Mouse (Mus musculus) ES-E14 (cell line): ENCODE data around the gene Gm21976. TPM values are rescaled to one million over a fixed set of nuclear protein-coding genes. Genes with fewer than 3 reads are reported as not detected.

ENCODE experiments used
- DNase-seq: peaks from one replicate; pipeline ENCODE4 v3.0.0-alpha.2; 2013; ENCODE audit warnings: low read depth, low spot score
- H3K27ac ChIP-seq: 2 replicates; pipeline ENCODE4 v1.5.1; 2012; ENCODE audit warnings: low read depth, mild to moderate bottlenecking, low read length, moderate library complexity, mixed read lengths; ENCODE audit not compliant: poor library complexity, insufficient read depth, severe bottlenecking
- H3K36me3 ChIP-seq: 2 replicates; pipeline ENCODE4 v1.6.1; 2012; ENCODE audit warnings: mild to moderate bottlenecking, low read length, moderate library complexity, mixed read lengths; ENCODE audit not compliant: control insufficient read depth, poor library complexity, insufficient read depth, severe bottlenecking
- H3K4me1 ChIP-seq, 2 experiments: fragments of 150-350 bp in 1 of 2; sonication (generic) in 1 of 2; 2 replicates each; pipeline ENCODE4 v1.6.1; 2012; ENCODE audit warnings: low read length in 2 of 2, mild to moderate bottlenecking in 1 of 2, mixed read lengths in 1 of 2; ENCODE audit not compliant: control insufficient read depth in 2 of 2, insufficient read depth in 2 of 2, poor library complexity in 1 of 2
- H3K4me3 ChIP-seq, 2 experiments: fragments of 150-350 bp in 1 of 2; sonication (generic) in 1 of 2; 2 replicates each; pipeline ENCODE4 v1.5.1; 2012; ENCODE audit warnings: low read length in 2 of 2, low read depth in 1 of 2, mild to moderate bottlenecking in 1 of 2, mixed read lengths in 1 of 2; ENCODE audit not compliant: insufficient read depth in 1 of 2, poor library complexity in 1 of 2, severe bottlenecking in 1 of 2
- H3K9ac ChIP-seq: 2 replicates; pipeline ENCODE4 v1.6.1; 2012; ENCODE audit warnings: low read depth, mild to moderate bottlenecking, low read length, mixed read lengths; ENCODE audit not compliant: poor library complexity, insufficient read depth, severe bottlenecking
- H3K9me3 ChIP-seq: fragments of 150-350 bp; sonication (generic); 2 replicates; pipeline ENCODE4 v1.6.1; 2012; ENCODE audit warnings: low read depth, mild to moderate bottlenecking, low read length; ENCODE audit not compliant: control insufficient read depth, insufficient read depth
- CHD2 ChIP-seq: IDR thresholded peaks from 2 replicates; pipeline ENCODE4 v1.6.1; 2014; ENCODE audit warnings: mild to moderate bottlenecking, low read depth, low read length, inconsistent platforms
- HCFC1 ChIP-seq: IDR thresholded peaks from 2 replicates; pipeline ENCODE4 v1.6.1; 2012; ENCODE audit warnings: low read length, inconsistent platforms, borderline replicate concordance; ENCODE audit not compliant: insufficient read depth
- MAFK ChIP-seq: IDR thresholded peaks from 2 replicates; pipeline ENCODE4 v1.6.1; 2014; ENCODE audit warnings: mild to moderate bottlenecking, low read depth, low read length, inconsistent platforms; ENCODE audit not compliant: insufficient read depth
- ZC3H11A ChIP-seq: IDR thresholded peaks from 2 replicates; pipeline ENCODE4 v1.6.1; 2012; ENCODE audit warnings: low read depth, mild to moderate bottlenecking, inconsistent platforms, low read length, borderline replicate concordance
- ZNF384 ChIP-seq: IDR thresholded peaks from 2 replicates; pipeline ENCODE4 v1.6.1; 2012; ENCODE audit warnings: low read depth, low read length, inconsistent platforms
- in situ Hi-C, 2 experiments: fragments of 600-800 bp; cut with MboI; formaldehyde crosslinking; loops; one replicate each; pipeline ENCODE4 v1.15.1; 2025; ENCODE audit warnings: low sequenced_read_pairs in 2 of 2, inconsistent platforms in 1 of 2; ENCODE audit not compliant: unreplicated experiment in 2 of 2
- total RNA-seq: library from RNA; depleted of rRNA; stranded (reverse); fragments of 300-350 nt; gene quantifications from 2 replicates; pipeline ENCODE4 v1.2.3, GENCODE M21; 2012

Gm21976 gene
- total RNA-seq, 1 experiment = not detected

- H3K9ac ChIP-seq = no peak overlapping the region
- H3K4me3 ChIP-seq = no peak overlapping the region
- DNase-seq = peak; percentile 91
- in situ Hi-C loops = no loop called here
- H3K4me1 ChIP-seq = peaks cover 0 to 13% of the 10 kb centered on the region in 2 experiments; a peak in 1 of 4 replicates
- H3K36me3 ChIP-seq = no peaks in the 10 kb centered on the region
- TF ChIP-seq CHD2 (no peak), HCFC1 (no peak), MAFK (peak; percentile 20; the same call in 1 of the 2 replicates), ZNF384 (no peak), ZC3H11A (no peak)
- H3K27ac ChIP-seq = no peak overlapping the region
- H3K9me3 ChIP-seq = no peaks in the 10 kb centered on the region
Observed at GRCm38 (mm10) chr13:98298833-98299758, 19.4 kb downstream of the Gm21976 start.

- Histone ChIP-seq H3K27ac (no peak overlapping the region), H3K4me1 (peaks cover 2% of the 10 kb centered on the region in 2 experiments; a peak in 3 of 4 replicates), H3K9ac (no peak overlapping the region), H3K36me3 (peaks cover 10% of the 10 kb centered on the region; the same call in 1 of the 2 replicates), H3K4me3 (no peak overlapping the region), H3K9me3 (no peaks in the 10 kb centered on the region)
- in situ Hi-C loops = no loop called here
- no peak for TF ChIP-seq CHD2
- TF ChIP-seq ZNF384 = no peak
- TF ChIP-seq HCFC1 = no peak
- TF ChIP-seq MAFK = no peak
- TF ChIP-seq ZC3H11A = no peak
- DNase-seq = no peak
Observed at GRCm38 (mm10) chr13:98305257-98305656, 25.6 kb downstream of the Gm21976 start.

- TF ChIP-seq ZC3H11A (no peak), MAFK (no peak), HCFC1 (no peak), CHD2 (no peak), ZNF384 (no peak)
- in situ Hi-C loops = no loop called here
- Histone ChIP-seq H3K27ac (peak overlapping the region; percentile 63; the same call in 1 of the 2 replicates), H3K9ac (no peak overlapping the region), H3K36me3 (peaks cover 17% of the 10 kb centered on the region; the same call in 1 of the 2 replicates), H3K4me1 (peaks cover 2% of the 10 kb centered on the region in 2 experiments; a peak in 3 of 4 replicates), H3K9me3 (no peaks in the 10 kb centered on the region), H3K4me3 (no peak overlapping the region)
- peak; percentile 44 for DNase-seq
Observed at GRCm38 (mm10) chr13:98306393-98306792, 26.7 kb downstream of the Gm21976 start.

- in situ Hi-C loops = no loop called here
- Histone ChIP-seq H3K9ac (no peak overlapping the region), H3K4me3 (no peak overlapping the region)
Observed at GRCm38 (mm10) chr13:98306852-98307475, 27.3 kb downstream of the Gm21976 start.

More at GRCm38 (mm10) chr13:98306852-98307475, 27.3 kb downstream of the Gm21976 start:
- Histone ChIP-seq H3K4me1 (peaks cover 2 to 3% of the 10 kb centered on the region in 2 experiments; a peak in 3 of 4 replicates), H3K36me3 (peaks cover 23% of the 10 kb centered on the region), H3K9me3 (no peaks in the 10 kb centered on the region), H3K27ac (peak overlapping the region; percentile 49; the same call in 1 of the 2 replicates)
- TF ChIP-seq HCFC1 (no peak), CHD2 (0 out of 2 replicates have a peak, but pooled peaks have one; percentile 22)
- DNase-seq = no peak
